Mouse (Mus musculus) olfactory bulb, adult 2 months (tissue): ENCODE measurements around the gene Focad.

Experiments used
- CTCF ChIP-seq: fragments of 200-500 bp; IDR thresholded peaks from 2 replicates; pipeline ENCODE4 v1.5.1; 2012; ENCODE audit warnings: low read depth, mild to moderate bottlenecking, low read length, moderate library complexity; ENCODE audit not compliant: insufficient read depth
- POLR2A ChIP-seq: fragments of 200-500 bp; IDR thresholded peaks from 2 replicates; pipeline ENCODE4 v1.6.1; 2012; ENCODE audit warnings: mild to moderate bottlenecking, low read depth, low read length, moderate library complexity; ENCODE audit not compliant: insufficient read depth

DNA sequence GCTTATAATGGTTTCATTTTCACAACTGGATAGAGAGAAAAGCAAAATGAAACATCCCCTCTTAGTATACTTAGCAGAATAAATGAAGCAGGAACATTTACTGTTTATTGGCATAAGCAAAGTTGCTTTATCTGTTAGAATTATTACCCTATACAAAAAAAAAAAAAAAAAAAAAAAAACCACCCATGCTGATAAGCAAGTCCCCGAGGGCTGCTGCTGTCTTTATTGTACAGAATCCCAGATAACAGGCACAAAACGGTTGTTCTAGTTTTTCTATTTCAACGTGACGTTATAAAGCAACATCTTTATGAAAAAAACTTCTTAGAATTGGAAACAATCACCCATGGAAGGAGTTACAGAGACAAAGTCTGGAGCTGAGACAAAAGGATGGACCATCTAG is 12.0 kb upstream of the Focad start:
- no peak for TF ChIP-seq CTCF
- no peak for TF ChIP-seq POLR2A
